Mouse (Mus musculus) CD4-positive, CD25-positive, alpha-beta regulatory T cell, adult 4 months (primary cell): Measurements from ENCODE around the gene Anxa4. TPM values are rescaled to one million over a fixed set of nuclear protein-coding genes. Genes with fewer than 3 reads are reported as not detected.
A peak's percentile ranks its signal among the peaks of the same experiment; 100 is the strongest.

Experiments used
- ATAC-seq: one replicate; pipeline ENCODE4 v1.8.0; 2017
- polyA plus RNA-seq, 2 experiments: library from polyadenylated mRNA; unstranded; fragments of 100-300 nt; shearing (Covaris generic); gene quantifications; one replicate each; pipeline ENCODE4 v1.2.1; 2017

Anxa4 gene
- polyA plus RNA-seq, 2 experiments from 2014 or later: 22.6 to 24.4 TPM

GRCm38 (mm10) chr6:86750961-86751360, 42.4 kb downstream of the Anxa4 start:
- ATAC-seq: no peak

- no peak for ATAC-seq
Measured at GRCm38 (mm10) chr6:86749817-86750216, 43.6 kb downstream of the Anxa4 start.

GRCm38 (mm10) chr6:86747171-86747570, 46.2 kb downstream of the Anxa4 start:
- ATAC-seq: no peak

GRCm38 (mm10) chr6:86740652-86741051, 52.7 kb downstream of the Anxa4 start:
- ATAC-seq: no peak

- ATAC-seq: no peak
Measured at GRCm38 (mm10) chr6:86736830-86737229, 56.6 kb downstream of the Anxa4 start.

- no peak for ATAC-seq
Measured at GRCm38 (mm10) chr6:86736313-86736712, 57.1 kb downstream of the Anxa4 start.

- peak; percentile 95 for ATAC-seq
Measured at GRCm38 (mm10) chr6:86733183-86733876, 60.1 kb downstream of the Anxa4 start, which contains the start of gene Gmcl1. Gene Gmcl1, minus strand, starts transcription at chr6:86733383.

- peak; percentile 21 for ATAC-seq
Measured at GRCm38 (mm10) chr6:86732276-86733173, 60.9 kb downstream of the Anxa4 start.

GRCm38 (mm10) chr6:86728711-86729110, 64.7 kb downstream of the Anxa4 start:
- ATAC-seq: no peak

- ATAC-seq: no peak
Measured at GRCm38 (mm10) chr6:86721977-86722376, 71.4 kb downstream of the Anxa4 start.

GRCm38 (mm10) chr6:86708072-86708774, 85.2 kb downstream of the Anxa4 start:
- ATAC-seq: no peak

GRCm38 (mm10) chr6:86702577-86702976, 90.8 kb downstream of the Anxa4 start:
- ATAC-seq: no peak

- ATAC-seq: no peak
Measured at GRCm38 (mm10) chr6:86697903-86698302, 95.5 kb downstream of the Anxa4 start.

- ATAC-seq: no peak
Measured at GRCm38 (mm10) chr6:86696213-86696612, 97.2 kb downstream of the Anxa4 start.

- ATAC-seq: peak; percentile 81
Measured at GRCm38 (mm10) chr6:86694465-86694864, 98.9 kb downstream of the Anxa4 start.

GRCm38 (mm10) chr6:86689671-86690070, 103.7 kb downstream of the Anxa4 start:
- no peak for ATAC-seq

GRCm38 (mm10) chr6:86686971-86687370, 106.4 kb downstream of the Anxa4 start:
- ATAC-seq: no peak

Other genes starting within 250 kb of the Anxa4 start
- gene Asprv1, start 165.4 kb downstream of the Anxa4 start, polyA plus RNA-seq: under 1 TPM in 1 of 2 experiments, not detected in 1; 0.20 TPM
- 10 to 100 TPM; 17.8 to 21.8 TPM for gene Mxd1, start 124.4 kb downstream of the Anxa4 start, polyA plus RNA-seq
- 100 to 1,000 TPM; 100 to 121 TPM for gene Snrnp27, start 109.1 kb downstream of the Anxa4 start, polyA plus RNA-seq
- gene Gmcl1, start 60.2 kb downstream of the Anxa4 start, polyA plus RNA-seq: 10 to 100 TPM; 10.7 to 15.5 TPM
- gene Aak1, start 55.9 kb upstream of the Anxa4 start, polyA plus RNA-seq: 10 to 100 TPM; 22.8 to 29.2 TPM
- gene Nfu1, start 215.7 kb upstream of the Anxa4 start, polyA plus RNA-seq: 100 to 1,000 TPM; 145 to 167 TPM
- 10 to 100 TPM; 21.8 to 27.7 TPM for gene Gfpt1, start 249.3 kb upstream of the Anxa4 start, polyA plus RNA-seq